Mouse (Mus musculus) embryonic facial prominence, embryonic 13.5 days (tissue): ENCODE data around the gene Uchl4. TPM values are rescaled to one million over a fixed set of nuclear protein-coding genes. Genes with fewer than 3 reads are reported as not detected.

ENCODE experiments used
- ATAC-seq: fragments of 200-750 bp; cut with Nextera tagmentation; 2 replicates; pipeline ENCODE4 v1.8.0; 2017; ENCODE audit warnings: low read depth; ENCODE audit not compliant: insufficient number of reproducible peaks, insufficient read depth, low FRiP score, low TSS enrichment
- H3K27ac ChIP-seq: fragments of 300-500 bp; sonication (generic); 2 replicates; pipeline ENCODE4 v1.5.1; 2015; ENCODE audit warnings: moderate library complexity, mild to moderate bottlenecking, inconsistent platforms
- H3K27me3 ChIP-seq: fragments of 300-500 bp; sonication (generic); 2 replicates; pipeline ENCODE4 v1.6.1; 2015; ENCODE audit warnings: mild to moderate bottlenecking, inconsistent platforms
- H3K36me3 ChIP-seq: fragments of 300-500 bp; sonication (generic); 2 replicates; pipeline ENCODE4 v1.6.1; 2015; ENCODE audit warnings: mild to moderate bottlenecking, inconsistent platforms
- H3K4me1 ChIP-seq: fragments of 300-500 bp; sonication (generic); 2 replicates; pipeline ENCODE4 v1.6.1; 2015; ENCODE audit warnings: inconsistent platforms
- H3K4me2 ChIP-seq: fragments of 300-500 bp; sonication (generic); 2 replicates; pipeline ENCODE4 v1.6.1; 2015; ENCODE audit warnings: moderate library complexity, mild to moderate bottlenecking, inconsistent platforms
- H3K4me3 ChIP-seq: fragments of 300-500 bp; sonication (generic); 2 replicates; pipeline ENCODE4 v1.5.1; 2015; ENCODE audit warnings: mild to moderate bottlenecking, inconsistent platforms
- H3K9ac ChIP-seq: fragments of 300-500 bp; sonication (generic); 2 replicates; pipeline ENCODE4 v1.6.1; 2015; ENCODE audit warnings: mild to moderate bottlenecking, inconsistent platforms
- H3K9me3 ChIP-seq: fragments of 300-500 bp; sonication (generic); 2 replicates; pipeline ENCODE4 v1.6.1; 2016; ENCODE audit warnings: inconsistent platforms
- WGBS: fragments of 180-500 bp; shearing (Covaris S2); methylation state at CpG from one replicate; pipeline ENCODE4 v1.1.7; 2015; ENCODE audit warnings: mixed read lengths; 5-methylcytosine and 5-hydroxymethylcytosine counted together
- polyA plus RNA-seq: library from polyadenylated mRNA; unstranded; fragments of >200 nt; fragmentation: Nextera tagmentation; extraction: Ambion mirVana; gene quantifications from 2 replicates; pipeline ENCODE4 v1.2.1, GENCODE M21; 2015

The Uchl4 gene
- polyA plus RNA-seq, 1 experiment from 2014 or later = 3.5 TPM

DNA sequence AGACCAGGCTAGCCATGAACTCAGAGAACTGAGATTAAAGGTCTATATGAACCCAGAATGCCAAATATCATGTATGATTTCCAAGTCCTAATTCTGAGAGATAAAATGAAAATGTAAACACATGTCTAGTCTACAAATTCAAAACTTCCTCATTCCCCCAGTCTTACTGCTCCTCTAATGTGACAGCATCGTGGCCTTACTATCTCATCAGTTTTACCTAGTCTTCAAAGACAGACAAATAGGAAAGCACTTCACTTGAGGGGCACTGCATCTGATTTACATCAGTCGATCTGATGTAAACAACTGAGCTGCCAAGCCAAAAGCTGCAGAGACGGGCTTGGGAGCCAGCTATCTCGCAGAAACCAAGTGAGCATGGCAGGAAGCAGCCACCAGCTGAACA is 18.9 kb upstream of the Uchl4 start:
- Histone ChIP-seq H3K4me2 (no peak overlapping the region), H3K4me3 (no peak overlapping the region), H3K9me3 (no peaks in the 10 kb centered on the region), H3K36me3 (peaks cover 19% of the 10 kb centered on the region), H3K27me3 (no peaks in the 10 kb centered on the region), H3K27ac (no peak overlapping the region), H3K9ac (no peak overlapping the region), H3K4me1 (peaks cover 14% of the 10 kb centered on the region)
- WGBS = 65% methylated on average over 4 of the region's 4 CpGs
- ATAC-seq = no peak

DNA sequence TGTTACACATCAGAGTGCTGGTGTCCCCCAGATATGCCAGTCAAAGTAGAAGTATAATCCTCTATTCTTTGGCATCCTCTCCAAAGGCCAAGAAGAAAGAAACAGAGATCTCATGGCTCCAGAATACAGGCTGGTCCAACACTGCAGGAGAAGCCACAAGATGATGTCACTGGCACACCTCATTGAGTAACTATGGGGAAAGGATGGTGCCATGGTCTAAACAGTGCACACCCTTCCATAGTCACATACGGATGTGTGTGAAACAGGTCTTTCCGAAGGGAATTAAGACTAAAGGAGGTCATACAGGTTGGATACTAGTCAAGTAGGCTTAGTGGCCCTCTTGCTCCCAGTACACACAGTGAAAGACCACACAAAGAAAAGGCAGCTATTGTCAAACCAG is 18.4 kb upstream of the Uchl4 start:
- H3K27ac ChIP-seq = no peak overlapping the region
- no peaks in the 10 kb centered on the region for H3K27me3 ChIP-seq
- no peak overlapping the region for H3K4me2 ChIP-seq
- no peak overlapping the region for H3K4me3 ChIP-seq
- no peaks in the 10 kb centered on the region for H3K9me3 ChIP-seq
- WGBS = 93% methylated on average over 2 of the region's 2 CpGs
- no peak overlapping the region for H3K9ac ChIP-seq
- peaks cover 13% of the 10 kb centered on the region for H3K36me3 ChIP-seq
- H3K4me1 ChIP-seq = peaks cover 14% of the 10 kb centered on the region
- no peak for ATAC-seq

DNA sequence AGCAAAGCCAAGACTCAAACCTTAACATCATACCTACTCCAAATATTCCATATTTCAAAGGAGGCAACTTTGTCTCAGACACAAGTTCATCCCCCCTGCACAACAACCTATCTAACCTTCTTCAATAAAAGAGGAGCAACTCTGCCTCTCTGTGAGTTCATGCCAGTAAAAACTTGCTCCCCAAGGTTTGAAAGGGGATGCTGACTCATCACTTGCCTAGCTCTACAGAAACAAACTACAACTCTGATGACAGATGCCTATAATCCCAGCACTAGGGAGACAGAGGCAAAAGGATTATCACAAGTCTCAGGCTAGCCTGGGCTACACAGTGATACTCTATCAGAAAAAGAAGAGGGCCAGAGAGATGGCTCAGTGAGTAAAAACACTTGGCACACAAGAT is 17.1 kb upstream of the Uchl4 start:
- Histone ChIP-seq H3K27ac (no peak overlapping the region), H3K4me3 (no peak overlapping the region), H3K4me2 (no peak overlapping the region), H3K9ac (no peak overlapping the region), H3K9me3 (no peaks in the 10 kb centered on the region), H3K27me3 (no peaks in the 10 kb centered on the region), H3K36me3 (peaks cover 3% of the 10 kb centered on the region; the same call in 1 of the 2 replicates), H3K4me1 (peaks cover 14% of the 10 kb centered on the region)
- ATAC-seq = no peak

DNA sequence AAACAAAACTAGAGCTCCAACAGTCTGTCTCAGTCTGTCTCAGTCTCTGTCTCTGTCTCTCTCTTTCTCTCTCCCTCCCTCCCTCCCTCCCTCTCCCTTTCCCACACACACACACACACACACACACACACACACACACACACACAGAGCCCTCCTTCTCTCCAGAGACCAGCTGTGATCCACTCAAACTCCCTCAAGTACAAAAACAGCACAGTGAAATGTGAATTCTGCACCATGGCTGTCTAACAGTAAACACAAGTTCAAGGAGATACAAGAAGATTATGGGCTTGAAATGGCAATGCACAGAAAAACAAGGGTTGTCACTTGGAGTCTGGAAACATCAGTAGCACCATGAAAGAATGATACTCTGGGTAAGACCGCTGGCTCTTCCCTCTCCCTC is 15.7 kb upstream of the Uchl4 start:
- Histone ChIP-seq H3K4me1 (peaks cover 14% of the 10 kb centered on the region), H3K4me3 (no peak overlapping the region), H3K36me3 (peaks cover 2% of the 10 kb centered on the region; the same call in 1 of the 2 replicates), H3K27ac (0 out of 2 replicates have a peak overlapping the region, but pooled peaks have one; percentile 51), H3K4me2 (no peak overlapping the region; the same call in 1 of the 2 replicates), H3K27me3 (no peaks in the 10 kb centered on the region), H3K9me3 (no peaks in the 10 kb centered on the region), H3K9ac (no peak overlapping the region)
- 36% methylated on average over 1 of the region's 1 CpGs for WGBS
- ATAC-seq = no peak

DNA sequence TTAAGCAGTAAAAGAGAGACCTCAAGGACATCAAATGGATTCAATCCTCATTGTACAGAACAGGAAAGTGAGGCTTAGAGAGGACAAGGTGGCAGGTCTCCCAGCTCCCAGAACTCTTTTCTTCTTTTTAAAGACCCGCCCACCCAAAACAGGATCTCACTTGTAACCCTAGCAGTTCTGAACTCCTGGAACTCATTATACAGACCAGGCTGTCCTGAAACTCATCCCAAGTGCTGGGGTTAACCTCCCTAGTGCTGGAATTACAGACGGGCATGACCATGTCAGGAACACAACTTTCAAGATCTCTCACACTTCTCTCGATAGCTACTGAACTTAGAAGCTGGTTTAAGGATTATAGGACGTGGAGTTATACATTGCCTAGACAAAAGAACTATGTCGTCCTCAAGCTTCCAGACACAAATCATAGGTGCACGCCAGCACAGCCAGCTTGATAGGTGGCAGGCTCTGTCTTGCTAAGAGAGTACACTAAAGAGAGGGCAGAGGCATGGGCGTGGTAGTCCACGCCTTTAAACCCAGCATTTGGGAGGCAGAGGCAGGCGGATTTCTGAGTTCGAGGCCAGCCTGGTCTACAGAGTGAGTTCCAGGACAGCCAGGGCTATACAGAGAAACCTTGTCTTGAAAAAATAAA is 15.1 kb upstream of the Uchl4 start:
- 59% methylated on average over 10 of the region's 10 CpGs for WGBS
- H3K9ac ChIP-seq = no peak overlapping the region
- H3K4me3 ChIP-seq = no peak overlapping the region
- ATAC-seq = no peak
- peaks cover 14% of the 10 kb centered on the region for H3K4me1 ChIP-seq
- no peaks in the 10 kb centered on the region for H3K9me3 ChIP-seq
- no peaks in the 10 kb centered on the region for H3K27me3 ChIP-seq
- peak overlapping the region; percentile 14; the same call in 1 of the 2 replicates for H3K4me2 ChIP-seq
- H3K36me3 ChIP-seq = no peaks in the 10 kb centered on the region
- peak overlapping the region; percentile 51; the same call in 1 of the 2 replicates for H3K27ac ChIP-seq

DNA sequence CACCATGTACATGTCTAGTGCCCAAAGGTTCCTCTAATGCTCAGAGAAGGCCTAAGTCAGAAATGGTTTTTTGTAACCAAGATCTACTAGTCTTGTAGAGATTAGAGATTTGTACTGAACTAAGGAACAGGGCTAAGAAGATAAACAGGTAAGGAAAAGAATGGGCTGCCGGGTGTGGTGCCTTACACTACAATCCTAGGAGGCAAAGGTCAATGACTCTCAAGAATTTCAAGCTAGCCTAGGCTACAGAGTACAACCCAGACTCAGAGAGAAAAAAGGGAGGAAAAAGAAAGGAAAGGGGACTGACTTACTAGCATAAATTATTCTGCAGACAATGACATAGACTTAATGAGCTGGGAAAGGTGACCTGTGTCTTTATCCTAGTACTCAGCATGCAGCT is 14.4 kb upstream of the Uchl4 start:
- Histone ChIP-seq H3K9me3 (no peaks in the 10 kb centered on the region), H3K27me3 (no peaks in the 10 kb centered on the region), H3K27ac (no peak overlapping the region), H3K4me3 (no peak overlapping the region), H3K4me1 (peaks cover 14% of the 10 kb centered on the region), H3K36me3 (no peaks in the 10 kb centered on the region), H3K4me2 (no peak overlapping the region), H3K9ac (no peak overlapping the region)
- WGBS = 73% methylated on average over 1 of the region's 1 CpGs
- no peak for ATAC-seq

DNA sequence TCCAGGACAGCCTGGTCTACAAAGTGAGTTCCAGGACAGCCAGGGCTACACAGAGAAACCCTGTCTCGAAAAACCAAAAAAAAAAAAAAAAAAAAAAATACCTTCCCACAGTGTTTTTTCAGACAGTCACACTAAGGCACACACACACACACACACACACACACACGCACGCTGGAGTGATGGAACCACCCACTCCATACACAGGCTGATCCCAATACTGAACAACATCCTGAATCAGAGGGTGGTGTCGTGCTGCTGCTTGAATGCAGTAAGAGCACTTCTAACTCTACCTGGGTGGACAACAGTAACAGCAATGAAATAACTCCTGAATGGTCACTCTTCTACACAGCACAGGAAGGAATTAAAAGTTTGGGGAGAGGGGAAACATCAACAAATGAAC is 13.5 kb upstream of the Uchl4 start:
- ATAC-seq = no peak
- Histone ChIP-seq H3K27ac (no peak overlapping the region), H3K4me2 (no peak overlapping the region), H3K36me3 (no peaks in the 10 kb centered on the region), H3K9ac (no peak overlapping the region), H3K27me3 (no peaks in the 10 kb centered on the region), H3K4me3 (no peak overlapping the region), H3K9me3 (no peaks in the 10 kb centered on the region), H3K4me1 (peaks cover 14% of the 10 kb centered on the region)
- WGBS = 79% methylated on average over 4 of the region's 4 CpGs

DNA sequence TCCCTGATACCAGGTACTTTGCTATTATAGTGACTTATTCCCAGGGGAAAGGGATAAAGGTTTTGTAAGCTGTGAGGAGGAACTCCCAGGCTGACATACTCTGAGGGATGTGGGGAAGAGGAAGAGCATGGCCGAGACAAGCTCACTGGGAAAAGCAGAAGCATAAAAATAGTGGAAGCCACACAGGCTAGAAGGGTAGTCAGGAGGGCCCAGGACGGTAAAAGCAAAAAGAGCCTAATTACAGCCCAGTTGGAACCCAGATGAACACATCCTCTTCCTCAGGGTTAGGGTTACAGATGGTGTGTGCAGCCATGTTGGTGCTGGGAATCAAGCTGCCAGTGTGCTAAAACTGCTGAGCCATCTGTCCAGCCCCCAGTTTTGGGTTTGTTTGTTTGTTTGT is 12.9 kb upstream of the Uchl4 start:
- no peak overlapping the region for H3K4me2 ChIP-seq
- WGBS = 52% methylated on average over 2 of the region's 2 CpGs
- no peak overlapping the region for H3K4me3 ChIP-seq
- no peaks in the 10 kb centered on the region for H3K9me3 ChIP-seq
- no peak for ATAC-seq
- no peaks in the 10 kb centered on the region for H3K36me3 ChIP-seq
- peaks cover 14% of the 10 kb centered on the region for H3K4me1 ChIP-seq
- H3K27ac ChIP-seq = no peak overlapping the region
- no peak overlapping the region for H3K9ac ChIP-seq
- H3K27me3 ChIP-seq = no peaks in the 10 kb centered on the region

DNA sequence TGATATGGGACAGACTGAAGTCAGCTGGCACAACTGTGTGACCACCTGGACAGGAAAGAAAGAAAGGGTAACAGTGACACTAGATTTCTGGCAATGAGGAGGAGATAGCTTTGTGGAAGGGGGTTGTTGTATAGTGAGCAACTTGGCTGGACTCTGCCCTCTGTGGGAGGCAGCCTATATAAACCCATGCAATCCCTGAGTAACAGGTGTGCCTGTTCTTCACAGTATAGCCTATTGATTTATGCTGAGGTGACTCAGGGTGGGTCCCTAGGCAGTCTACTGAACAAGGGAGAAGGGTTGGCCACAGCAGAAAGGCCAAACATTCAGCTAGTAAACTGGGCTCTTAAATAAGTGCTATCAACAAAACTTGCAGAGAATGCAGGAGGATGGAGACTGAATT is 9.2 kb upstream of the Uchl4 start:
- no peaks in the 10 kb centered on the region for H3K36me3 ChIP-seq
- H3K27ac ChIP-seq = no peak overlapping the region
- no peak overlapping the region for H3K4me2 ChIP-seq
- H3K27me3 ChIP-seq = no peaks in the 10 kb centered on the region
- H3K4me3 ChIP-seq = no peak overlapping the region
- no peaks in the 10 kb centered on the region for H3K9me3 ChIP-seq
- peaks cover 18% of the 10 kb centered on the region for H3K4me1 ChIP-seq
- no peak overlapping the region for H3K9ac ChIP-seq
- ATAC-seq = no peak

DNA sequence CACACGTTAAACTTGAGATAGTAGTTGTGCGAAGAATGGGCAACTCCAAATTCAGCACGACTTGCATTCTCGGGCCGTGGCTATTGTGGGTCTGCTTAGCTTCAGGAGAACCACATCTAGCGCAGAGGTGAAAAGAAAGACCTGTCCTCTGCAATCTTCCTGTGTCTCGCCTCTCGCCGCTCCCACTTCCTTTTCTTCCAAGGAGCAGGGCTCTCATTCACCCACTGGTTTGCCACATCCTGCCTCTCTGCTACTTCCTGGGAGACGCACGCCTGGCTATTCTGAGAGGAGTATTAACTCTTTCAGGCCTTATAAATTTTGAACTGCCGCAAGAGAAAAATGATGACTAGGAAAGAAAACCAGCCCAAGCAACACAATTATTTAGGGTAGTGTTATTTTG is 7.3 kb upstream of the Uchl4 start:
- WGBS = 82% methylated on average over 12 of the region's 12 CpGs
- Histone ChIP-seq H3K27me3 (no peaks in the 10 kb centered on the region), H3K9me3 (no peaks in the 10 kb centered on the region), H3K4me3 (no peak overlapping the region), H3K36me3 (no peaks in the 10 kb centered on the region), H3K27ac (no peak overlapping the region), H3K4me2 (no peak overlapping the region), H3K9ac (no peak overlapping the region), H3K4me1 (peaks cover 37% of the 10 kb centered on the region)
- no peak for ATAC-seq

DNA sequence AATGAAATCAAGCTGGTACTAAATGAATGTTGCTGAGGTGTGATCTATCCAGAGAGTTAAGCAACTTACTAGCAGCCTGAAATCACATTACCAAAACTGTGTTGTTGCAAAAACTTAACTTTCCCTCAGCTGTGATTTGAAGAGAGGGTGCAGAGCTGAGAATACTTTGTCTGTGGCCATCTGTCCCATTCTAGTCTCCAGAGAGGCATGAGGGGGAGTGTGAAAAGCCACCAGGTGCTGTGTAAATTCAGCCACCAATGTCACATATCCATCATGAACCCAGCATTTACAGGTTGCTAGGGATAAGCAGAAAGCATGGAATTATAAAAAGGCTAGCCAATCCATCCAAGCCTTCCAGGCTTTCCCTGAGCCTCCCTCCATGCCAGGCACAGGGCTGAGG is 6.0 kb upstream of the Uchl4 start:
- no peaks in the 10 kb centered on the region for H3K27me3 ChIP-seq
- ATAC-seq = no peak
- H3K27ac ChIP-seq = no peak overlapping the region
- no peak overlapping the region for H3K4me2 ChIP-seq
- H3K9ac ChIP-seq = 0 out of 2 replicates have a peak overlapping the region, but pooled peaks have one; percentile 4
- H3K4me3 ChIP-seq = no peak overlapping the region
- H3K4me1 ChIP-seq = peaks cover 48% of the 10 kb centered on the region
- H3K9me3 ChIP-seq = no peaks in the 10 kb centered on the region
- no peaks in the 10 kb centered on the region for H3K36me3 ChIP-seq

DNA sequence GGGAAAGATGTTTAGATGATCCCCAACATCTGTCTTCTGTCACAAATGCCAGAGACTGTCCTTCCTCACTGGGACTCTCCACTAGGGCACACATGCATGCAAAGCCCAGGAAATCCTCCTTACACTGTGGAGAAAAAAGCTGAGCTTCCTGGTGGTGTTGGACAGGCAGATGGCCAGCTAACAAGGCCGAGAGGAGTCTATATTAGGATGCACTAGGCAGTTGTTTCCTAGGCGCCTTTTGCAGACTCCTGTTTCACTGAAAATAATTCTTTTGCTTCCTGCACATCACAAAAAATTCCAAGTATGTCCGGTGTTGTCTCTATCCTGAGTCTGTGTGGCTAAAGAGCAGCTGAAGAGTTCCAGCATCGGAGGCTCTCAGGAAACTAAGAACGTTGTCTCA is 3.8 kb upstream of the Uchl4 start:
- WGBS = 31% methylated on average over 5 of the region's 5 CpGs
- peaks cover 57% of the 10 kb centered on the region for H3K4me1 ChIP-seq
- no peak for ATAC-seq

More for the DNA sequence above, 3.8 kb upstream of the Uchl4 start:
- H3K27me3 ChIP-seq = no peaks in the 10 kb centered on the region
- peak overlapping the region; percentile 3; the same call in 1 of the 2 replicates for H3K9ac ChIP-seq
- H3K36me3 ChIP-seq = no peaks in the 10 kb centered on the region
- H3K9me3 ChIP-seq = no peaks in the 10 kb centered on the region
- peak overlapping the region; percentile 88 for H3K27ac ChIP-seq
- no peak overlapping the region for H3K4me3 ChIP-seq
- peak overlapping the region; percentile 22 for H3K4me2 ChIP-seq
